Mouse (Mus musculus) forebrain, embryonic 14.5 days (tissue): Measurements from ENCODE around the gene Aloxe3. TPM values are rescaled to one million over a fixed set of nuclear protein-coding genes. Genes with fewer than 3 reads are reported as not detected.
A peak's percentile ranks its signal among the peaks of the same experiment; 100 is the strongest.
"Not testable (repeated sequence)": the region's sequence is repeated elsewhere in the genome, so short reads cannot be mapped to it uniquely, and the experiment has no call there.

Source experiments
- ATAC-seq: fragments of 200-750 bp; cut with Nextera tagmentation; 2 replicates; pipeline ENCODE4 v1.8.0; 2017; ENCODE audit warnings: mild to moderate bottlenecking, moderate library complexity
- DNase-seq: peaks from one replicate; pipeline ENCODE4 v3.0.0-alpha.2; 2015; ENCODE audit warnings: low spot score
- H3K27ac ChIP-seq: fragments of 300-500 bp; sonication (generic); 2 replicates; pipeline ENCODE4 v1.5.1; 2014; ENCODE audit warnings: low read depth, mild to moderate bottlenecking, control low read depth, low read length, moderate library complexity
- H3K27me3 ChIP-seq: fragments of 300-500 bp; sonication (generic); replicated peaks from 2 replicates; pipeline ENCODE4 v1.6.1; 2014; ENCODE audit warnings: low read length, control low read depth, mixed read lengths; ENCODE audit not compliant: control insufficient read depth, insufficient read depth
- H3K36me3 ChIP-seq: fragments of 300-500 bp; sonication (generic); 2 replicates; pipeline ENCODE4 v1.6.1; 2014; ENCODE audit warnings: low read length, control low read depth; ENCODE audit not compliant: control insufficient read depth, insufficient read depth
- H3K4me1 ChIP-seq: fragments of 300-500 bp; sonication (generic); 2 replicates; pipeline ENCODE4 v1.6.1; 2014; ENCODE audit warnings: antibody characterized with exemption, low read length, control low read depth; ENCODE audit not compliant: control insufficient read depth, insufficient read depth
- H3K4me2 ChIP-seq: fragments of 300-500 bp; sonication (generic); 2 replicates; pipeline ENCODE4 v1.6.1; 2014; ENCODE audit warnings: mild to moderate bottlenecking, control low read depth, low read length
- H3K4me3 ChIP-seq: fragments of 300-500 bp; sonication (generic); 2 replicates; pipeline ENCODE4 v1.5.1; 2014; ENCODE audit warnings: low read depth, low read length, control low read depth
- H3K9ac ChIP-seq: fragments of 300-500 bp; sonication (generic); 2 replicates; pipeline ENCODE4 v1.6.1; 2014; ENCODE audit warnings: mild to moderate bottlenecking, low read length, control low read depth, moderate library complexity
- H3K9me3 ChIP-seq: fragments of 300-500 bp; sonication (generic); replicated peaks from 2 replicates; pipeline ENCODE4 v1.6.1; 2016; ENCODE audit warnings: low read length, control low read depth, mixed read lengths; ENCODE audit not compliant: control insufficient read depth
- WGBS: fragments of 180-500 bp; shearing (Covaris S2); extraction: QIAGEN DNeasy Blood & Tissue Kit; methylation state at CpG from one replicate; pipeline ENCODE4 v1.1.7; 2014; 5-methylcytosine and 5-hydroxymethylcytosine counted together
- polyA plus RNA-seq: library from polyadenylated mRNA; unstranded; fragments of >200 nt; fragmentation: Nextera tagmentation; extraction: Ambion mirVana; gene quantifications from 2 replicates; pipeline ENCODE4 v1.2.1, GENCODE M21; 2014

The Aloxe3 gene
- polyA plus RNA-seq, 1 experiment from 2014 or later: 0.94 TPM

GRCm38 (mm10) chr11:69092386-69092751 lies 33.3 kb upstream of the Aloxe3 start:
- H3K4me2 ChIP-seq: no peak overlapping the region
- no peak overlapping the region for H3K4me3 ChIP-seq
- H3K9ac ChIP-seq: no peak overlapping the region
- no peak overlapping the region for H3K27ac ChIP-seq
- no peaks in the 10 kb centered on the region for H3K27me3 ChIP-seq
- ATAC-seq: no peak
- H3K9me3 ChIP-seq: no peaks in the 10 kb centered on the region
- peaks cover 40% of the 10 kb centered on the region for H3K4me1 ChIP-seq
- peak; percentile 65 for DNase-seq
- 5% methylated on average over 3 of the region's 3 CpGs for WGBS
- peaks cover 30% of the 10 kb centered on the region for H3K36me3 ChIP-seq

DNA sequence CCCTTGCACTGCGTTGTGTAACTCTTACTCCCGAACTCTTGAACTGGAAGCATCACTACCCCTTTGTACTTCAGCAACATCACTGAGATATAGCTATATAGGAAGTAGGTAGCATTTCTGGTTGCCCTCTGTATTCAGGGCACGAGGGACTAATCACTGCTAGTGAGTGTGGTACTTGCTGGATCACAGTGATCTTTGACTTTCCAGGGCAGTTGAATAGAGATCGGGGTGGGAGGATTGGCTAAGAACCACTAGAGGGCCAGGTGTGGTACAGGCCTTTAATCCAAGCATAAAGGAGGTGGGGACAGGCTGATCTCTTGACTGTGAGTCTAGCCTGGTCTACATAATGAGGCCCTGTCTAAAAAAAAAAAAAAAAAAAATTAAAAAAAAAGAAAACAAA lies 32.8 kb upstream of the Aloxe3 start:
- DNase-seq (no peak), ATAC-seq (no peak)
- Histone ChIP-seq H3K4me3 (no peak overlapping the region), H3K4me2 (no peak overlapping the region), H3K4me1 (peaks cover 45% of the 10 kb centered on the region), H3K27ac (no peak overlapping the region), H3K9me3 (no peaks in the 10 kb centered on the region), H3K27me3 (no peaks in the 10 kb centered on the region), H3K36me3 (peaks cover 30% of the 10 kb centered on the region), H3K9ac (no peak overlapping the region)
- WGBS: 82% methylated on average over 4 of the region's 4 CpGs

GRCm38 (mm10) chr11:69093856-69094255 lies 31.8 kb upstream of the Aloxe3 start:
- not testable (repeated sequence) for ATAC-seq, H3K27ac ChIP-seq, DNase-seq, H3K9ac ChIP-seq, H3K9me3 ChIP-seq, H3K4me3 ChIP-seq, H3K4me2 ChIP-seq, H3K27me3 ChIP-seq
- H3K36me3 ChIP-seq: peaks cover 30% of the 10 kb centered on the region
- H3K4me1 ChIP-seq: peaks cover 53% of the 10 kb centered on the region
- 90% methylated on average over 7 of the region's 7 CpGs for WGBS

GRCm38 (mm10) chr11:69094697-69095429 lies 30.8 kb upstream of the Aloxe3 start, which contains the start of gene Per1:
Per1 (plus strand) TSS chr11:69095217.
- H3K27me3 ChIP-seq: no peaks in the 10 kb centered on the region
- H3K36me3 ChIP-seq: peaks cover 24% of the 10 kb centered on the region
- H3K4me3 ChIP-seq: peak within 1 kb of the TSS; percentile 34
- H3K4me2 ChIP-seq: peak within 1 kb of the TSS; percentile 84
- no peaks in the 10 kb centered on the region for H3K9me3 ChIP-seq
- peak within 1 kb of the TSS; percentile 33 for H3K9ac ChIP-seq
- peak within 1 kb of the TSS; percentile 74 for H3K27ac ChIP-seq
- ATAC-seq: peak; percentile 93
- peak; percentile 100 for DNase-seq
- peaks cover 52% of the 10 kb centered on the region for H3K4me1 ChIP-seq
- under 1% methylated on average over 37 of the region's 37 CpGs for WGBS

DNA sequence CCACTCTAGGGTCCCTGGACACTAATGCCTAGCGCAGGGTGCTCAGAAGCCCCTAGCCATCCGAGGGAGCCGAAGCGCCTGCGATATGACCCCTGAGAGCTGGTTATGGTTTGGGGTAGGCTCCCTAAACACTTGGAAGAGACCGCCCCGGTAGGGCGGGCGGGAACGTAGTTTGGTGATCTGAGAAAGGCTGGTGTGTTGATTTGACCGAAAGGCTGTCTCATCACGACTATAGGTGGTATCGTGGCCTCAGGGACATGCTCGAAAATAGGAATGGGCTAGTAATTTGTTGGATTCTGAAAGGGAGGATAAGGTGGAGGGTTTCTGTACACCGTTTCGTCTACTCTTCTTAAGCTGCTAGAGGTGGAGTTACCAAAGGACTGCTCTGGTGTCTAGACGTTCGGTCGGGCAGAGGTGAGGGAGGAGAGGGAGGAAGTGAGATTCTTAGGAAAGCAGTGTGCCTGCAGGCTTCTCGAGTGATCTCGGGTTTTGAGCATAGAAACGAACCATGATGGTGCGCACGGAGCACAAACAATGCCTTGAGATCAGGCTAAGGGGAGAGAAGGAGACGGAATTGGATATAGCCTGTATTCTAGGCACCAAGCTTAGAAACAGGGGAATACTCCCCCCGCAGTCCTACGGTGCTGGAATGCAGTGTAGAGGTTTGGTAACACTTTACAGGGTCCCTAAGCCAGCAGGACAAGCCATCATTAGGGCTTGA lies 30.0 kb upstream of the Aloxe3 start:
- H3K27ac ChIP-seq: no peak overlapping the region
- peaks cover 46% of the 10 kb centered on the region for H3K4me1 ChIP-seq
- peaks cover 17% of the 10 kb centered on the region for H3K36me3 ChIP-seq
- H3K27me3 ChIP-seq: no peaks in the 10 kb centered on the region
- H3K9ac ChIP-seq: peak overlapping the region; percentile 33
- no peak for ATAC-seq
- H3K9me3 ChIP-seq: no peaks in the 10 kb centered on the region
- H3K4me3 ChIP-seq: peak overlapping the region; percentile 34
- DNase-seq: no peak
- WGBS: 3% methylated on average over 27 of the region's 27 CpGs
- H3K4me2 ChIP-seq: peak overlapping the region; percentile 84

DNA sequence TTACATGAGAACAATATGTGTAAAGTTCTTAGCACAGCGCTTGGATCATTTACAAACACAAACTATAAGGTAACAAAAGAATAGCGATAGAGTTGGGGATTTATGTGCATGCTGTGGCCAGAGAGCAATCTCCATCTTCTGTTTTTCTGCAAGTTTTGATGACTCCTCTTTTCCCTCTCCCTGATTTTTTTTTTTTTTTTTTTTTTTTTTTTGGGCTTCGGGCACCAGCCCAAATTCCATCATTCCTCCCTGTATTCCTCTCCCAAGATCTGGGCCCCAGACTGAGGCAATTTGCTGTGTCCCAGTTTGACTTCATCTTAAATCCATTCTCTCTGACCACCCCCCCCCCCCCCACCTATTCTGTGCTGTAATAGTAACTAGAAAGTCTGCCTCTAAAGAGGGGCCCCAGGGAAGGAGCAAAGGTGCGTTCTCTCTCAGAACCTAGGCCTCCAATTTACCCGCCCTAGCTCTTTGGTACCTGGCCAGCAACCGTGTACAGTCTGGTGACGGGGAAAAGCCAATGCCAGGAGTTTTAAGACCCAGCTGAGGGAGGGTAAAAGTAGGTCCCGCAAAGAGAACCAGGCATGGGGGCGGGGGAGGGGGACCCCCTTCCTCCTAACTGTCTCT lies 29.2 kb upstream of the Aloxe3 start:
- H3K36me3 ChIP-seq: peaks cover 18% of the 10 kb centered on the region
- 14% methylated on average over 9 of the region's 9 CpGs for WGBS

DNA sequence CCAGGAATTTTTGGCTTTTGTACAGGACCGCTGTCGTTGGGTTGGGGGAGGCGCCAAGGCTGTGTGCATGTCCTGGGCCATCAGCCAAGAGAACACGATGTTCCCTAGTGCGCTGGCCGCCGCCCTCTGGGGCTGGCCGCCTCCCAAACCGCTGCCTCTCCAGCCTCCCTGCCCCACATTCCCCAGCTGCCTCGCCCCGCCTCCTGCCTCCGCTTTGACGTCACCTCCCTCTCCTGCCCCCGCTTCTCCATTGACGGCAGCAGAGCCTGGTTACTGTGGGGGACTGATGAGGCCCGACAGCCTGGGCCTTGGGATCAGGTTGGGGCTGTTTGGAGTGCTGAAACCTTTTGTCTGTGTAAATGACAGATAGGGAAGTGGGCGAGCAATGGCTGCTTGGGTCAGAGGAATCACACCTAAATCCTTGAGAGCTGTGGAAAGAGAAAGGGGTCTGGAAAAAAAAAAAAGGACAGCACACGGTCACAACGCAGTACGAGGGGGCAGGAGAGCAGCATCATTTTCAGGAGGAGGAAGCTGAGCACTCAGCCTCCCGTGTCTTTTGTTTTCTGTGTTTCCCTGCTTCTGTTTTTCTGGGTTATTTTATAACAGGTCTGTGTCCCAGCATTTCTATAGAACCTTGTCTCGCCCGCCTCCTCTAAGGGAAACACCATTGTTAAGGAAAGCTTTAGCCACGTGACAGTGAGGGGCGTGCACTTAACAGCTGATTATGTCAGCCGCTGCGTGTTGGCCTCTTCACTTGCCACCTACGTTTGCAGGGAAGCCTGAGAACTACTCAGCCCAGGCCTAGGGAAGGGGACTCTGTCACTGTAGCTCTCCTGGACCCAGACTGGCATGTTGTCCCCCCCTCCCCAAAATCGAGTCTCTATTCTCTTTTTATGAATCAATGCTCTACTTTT lies 28.5 kb upstream of the Aloxe3 start:
- ATAC-seq (peak; percentile 8; the same call in 1 of the 2 replicates), DNase-seq (peak; percentile 92)
- peak overlapping the region; percentile 52 for H3K9ac ChIP-seq
- H3K9me3 ChIP-seq: no peaks in the 10 kb centered on the region
- peak overlapping the region; percentile 84 for H3K4me2 ChIP-seq
- 2% methylated on average over 29 of the region's 29 CpGs for WGBS
- peaks cover 19% of the 10 kb centered on the region for H3K36me3 ChIP-seq
- H3K27ac ChIP-seq: peak overlapping the region; percentile 74
- H3K4me1 ChIP-seq: peaks cover 44% of the 10 kb centered on the region
- H3K4me3 ChIP-seq: peak overlapping the region; percentile 22
- no peaks in the 10 kb centered on the region for H3K27me3 ChIP-seq

More for the DNA sequence above, 29.2 kb upstream of the Aloxe3 start:
- H3K9me3 ChIP-seq: no peaks in the 10 kb centered on the region
- peaks cover 44% of the 10 kb centered on the region for H3K4me1 ChIP-seq
- H3K27me3 ChIP-seq: no peaks in the 10 kb centered on the region
- H3K4me2 ChIP-seq: peak overlapping the region; percentile 84
- ATAC-seq: no peak
- H3K9ac ChIP-seq: peak overlapping the region; percentile 33; the same call in 1 of the 2 replicates
- peak overlapping the region; percentile 74; the same call in 1 of the 2 replicates for H3K27ac ChIP-seq
- no peak for DNase-seq
- H3K4me3 ChIP-seq: peak overlapping the region; percentile 22

DNA sequence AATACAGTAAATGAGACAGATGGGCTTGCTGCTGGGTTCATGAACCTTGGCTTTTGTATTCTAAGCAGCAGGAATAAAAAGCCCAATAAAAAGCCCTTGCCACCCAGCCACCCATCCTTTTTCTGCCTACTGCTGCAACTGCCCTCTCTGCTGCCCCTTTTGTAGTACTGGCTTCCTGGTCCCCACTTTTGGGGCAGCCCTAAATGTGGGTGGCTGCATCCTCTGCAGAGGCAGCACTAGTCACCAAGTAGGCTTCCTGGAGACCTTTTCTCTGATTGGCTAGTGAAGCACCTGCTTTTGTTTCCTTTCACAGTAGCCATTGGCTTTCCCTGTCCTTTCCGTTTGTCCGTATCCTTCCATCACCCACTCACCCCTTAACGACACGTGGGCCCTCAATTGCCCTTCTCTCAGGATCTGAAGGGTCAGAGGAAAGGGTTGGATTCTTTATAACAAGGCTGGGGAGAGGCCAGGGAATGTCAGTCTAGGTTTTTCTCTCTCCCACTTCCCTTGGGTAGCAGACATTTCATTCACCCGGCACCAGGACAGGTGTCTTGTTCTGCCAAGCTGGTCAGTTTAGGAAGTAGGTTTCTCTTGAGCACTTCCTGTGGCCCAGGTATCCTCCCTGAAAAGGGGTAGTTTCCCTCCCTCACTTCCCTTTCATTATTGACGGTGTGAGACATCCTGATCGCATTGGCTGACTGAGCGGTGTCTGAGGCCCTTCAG lies 27.5 kb upstream of the Aloxe3 start:
- Histone ChIP-seq H3K27ac (peak overlapping the region; percentile 74), H3K36me3 (peaks cover 23% of the 10 kb centered on the region), H3K27me3 (no peaks in the 10 kb centered on the region), H3K9me3 (no peaks in the 10 kb centered on the region), H3K4me3 (peak overlapping the region; percentile 46), H3K4me1 (peaks cover 44% of the 10 kb centered on the region), H3K9ac (peak overlapping the region; percentile 52), H3K4me2 (peak overlapping the region; percentile 84)
- WGBS: 11% methylated on average over 8 of the region's 8 CpGs
- no peak for ATAC-seq
- DNase-seq: no peak
